Mouse (Mus musculus): Measurements from ENCODE around the gene Pcbp3.
A peak's percentile ranks its signal among the peaks of the same experiment; 100 is the strongest.

Gene Pcbp3

DNA sequence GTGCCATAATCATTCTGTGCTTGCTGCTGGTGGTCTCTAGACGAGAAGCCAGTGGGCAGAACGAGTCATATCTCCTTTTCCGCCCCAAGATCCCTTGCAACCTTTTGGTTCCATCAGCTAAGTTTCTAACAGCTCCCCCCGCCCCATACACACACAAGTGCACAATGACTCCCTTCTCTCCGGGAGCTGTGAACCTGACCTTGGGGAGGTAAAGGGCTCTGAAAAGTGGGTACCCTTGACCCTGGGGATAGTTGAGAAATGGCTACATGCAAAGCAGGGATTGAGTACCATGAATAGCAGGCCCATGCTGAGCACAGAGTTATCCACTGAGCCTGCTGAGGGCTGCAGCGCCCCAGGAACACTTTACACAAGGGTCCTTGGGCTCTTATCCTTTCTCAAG is 229.3 kb downstream of the Pcbp3 start:
- no peak for DNase-seq (ENCODE audit: low spot score in 2 of 2)

DNA sequence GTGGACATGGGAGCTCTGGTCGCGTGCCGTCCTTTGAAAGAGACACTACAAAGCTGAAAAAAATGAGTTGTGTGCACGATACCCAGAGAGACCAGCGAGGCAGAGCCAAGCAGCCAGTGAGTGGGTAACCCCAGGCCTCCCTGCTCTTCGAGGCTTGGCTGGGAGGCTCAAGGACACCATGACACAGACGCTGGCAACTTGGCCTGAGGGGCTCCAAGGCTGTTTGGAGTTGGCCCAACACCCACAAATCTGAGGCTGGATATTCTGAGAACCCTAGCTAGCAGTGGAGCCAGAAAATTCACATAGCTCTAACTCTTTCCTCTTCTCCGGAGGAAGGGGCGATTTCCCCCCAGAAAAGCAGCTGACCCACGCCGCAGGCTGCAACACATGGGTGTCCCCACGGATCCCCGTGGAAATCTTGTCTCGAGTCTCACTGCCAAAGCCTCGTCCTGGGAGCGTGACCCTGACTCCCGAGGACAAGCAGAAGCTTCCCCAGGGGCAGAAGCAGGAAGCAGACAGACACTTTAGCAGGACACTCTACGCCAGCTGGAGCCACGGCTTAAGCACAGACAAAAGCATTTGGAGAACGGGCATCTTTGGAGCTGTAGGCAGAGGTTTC is 230.0 kb downstream of the Pcbp3 start:
- DNase-seq (ENCODE audit: low spot score in 2 of 2), result no peak

- DNase-seq (ENCODE audit: low spot score in 2 of 2), result peak; percentile 55 to 72
Measured at GRCm38 (mm10) chr10:76729631-76730620, 231.8 kb downstream of the Pcbp3 start.

- peak in 1 of 2 experiments; percentile 51 for DNase-seq (ENCODE audit: low spot score in 2 of 2)
Measured at GRCm38 (mm10) chr10:76728369-76728768, 233.3 kb downstream of the Pcbp3 start.

- DNase-seq (ENCODE audit: low spot score in 2 of 2), result no peak
Measured at GRCm38 (mm10) chr10:76727301-76727700, 234.4 kb downstream of the Pcbp3 start.

- no peak for DNase-seq (ENCODE audit: low spot score in 2 of 2)
Measured at GRCm38 (mm10) chr10:76726866-76727265, 234.8 kb downstream of the Pcbp3 start.

- DNase-seq (ENCODE audit: low spot score in 2 of 2), result no peak
Measured at GRCm38 (mm10) chr10:76725682-76726285, 235.9 kb downstream of the Pcbp3 start, which contains the start of gene Col6a1. Col6a1 (minus strand) TSS chr10:76726168.

DNA sequence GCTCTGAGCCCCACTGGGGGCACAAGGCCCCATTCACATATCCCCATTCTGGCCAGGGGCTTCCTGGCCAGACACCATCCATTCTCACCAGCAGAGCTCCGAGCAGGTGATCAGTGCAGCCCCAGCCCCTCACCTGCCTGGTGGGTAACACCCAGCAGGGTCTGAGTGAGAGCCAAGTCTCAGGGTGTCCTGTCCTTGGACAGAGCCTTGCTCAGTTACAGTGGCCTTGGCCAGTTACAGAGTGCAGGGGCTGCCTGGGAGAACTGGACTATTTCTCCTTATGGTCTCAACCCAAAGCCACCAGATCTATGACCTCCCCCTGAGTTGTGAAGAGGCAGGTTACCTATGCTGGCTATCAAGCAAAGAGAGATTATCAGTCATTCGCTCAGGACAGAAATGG is 236.6 kb downstream of the Pcbp3 start:
- DNase-seq (ENCODE audit: low spot score in 2 of 2), result no peak

DNA sequence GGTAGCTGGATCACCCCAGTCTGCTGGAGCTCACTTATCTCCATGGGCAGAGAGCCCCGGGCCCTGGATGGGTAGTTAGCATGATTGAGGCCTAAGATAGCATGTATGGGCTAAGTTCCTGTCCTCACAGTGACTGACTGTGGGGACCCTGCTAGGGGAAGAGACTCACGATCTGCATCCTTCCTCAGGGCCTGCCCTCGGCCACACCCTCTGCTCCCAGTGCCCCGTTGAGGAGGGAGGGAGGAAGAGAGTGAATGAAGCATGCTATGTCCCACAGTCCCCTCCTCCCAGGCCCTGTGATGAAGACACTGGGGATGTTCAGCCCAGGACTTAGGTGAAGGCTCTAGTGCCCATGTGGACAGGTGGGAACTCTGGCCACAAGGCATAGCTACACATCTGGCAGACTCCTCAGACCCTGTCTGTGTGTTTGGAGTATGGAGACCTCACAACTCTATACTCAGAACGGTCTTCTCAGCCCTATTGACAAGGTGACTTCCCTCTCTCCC is 237.4 kb downstream of the Pcbp3 start:
- DNase-seq (ENCODE audit: low spot score in 2 of 2), result no peak

DNA sequence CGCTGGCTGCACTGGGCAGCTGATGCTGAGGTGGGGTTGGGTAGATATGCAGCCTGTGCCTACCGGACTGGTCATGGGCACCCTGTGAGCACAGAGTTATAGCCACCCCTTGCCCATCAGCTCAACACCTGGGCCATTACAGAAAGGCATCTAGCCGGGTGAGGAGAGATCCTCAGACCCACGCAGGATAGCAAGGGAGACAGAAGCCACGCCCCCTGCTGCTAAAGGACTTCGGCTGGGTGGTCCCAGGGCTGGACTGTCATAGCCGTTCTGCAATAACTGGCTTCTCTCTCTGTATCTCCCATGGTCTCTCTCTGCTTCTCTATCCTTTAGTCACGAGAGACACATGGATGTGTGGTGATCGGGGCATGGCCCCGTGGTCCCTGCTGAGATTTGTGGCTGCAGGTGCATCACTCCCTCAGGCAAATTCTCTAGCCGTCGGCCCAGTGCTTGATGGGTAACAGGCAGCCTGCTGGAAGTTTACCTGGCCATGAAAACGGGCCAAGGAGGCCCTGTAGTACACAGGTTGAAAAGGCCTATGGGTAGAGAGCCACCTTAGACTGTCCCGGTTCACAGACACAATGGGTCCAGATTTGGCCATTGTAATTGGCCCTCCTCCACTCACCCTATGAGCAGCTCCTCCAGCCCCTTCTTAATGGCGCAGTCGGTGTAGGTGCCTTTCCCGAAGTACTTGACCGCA is 238.8 kb downstream of the Pcbp3 start:
- DNase-seq (ENCODE audit: low spot score in 2 of 2), result no peak

DNA sequence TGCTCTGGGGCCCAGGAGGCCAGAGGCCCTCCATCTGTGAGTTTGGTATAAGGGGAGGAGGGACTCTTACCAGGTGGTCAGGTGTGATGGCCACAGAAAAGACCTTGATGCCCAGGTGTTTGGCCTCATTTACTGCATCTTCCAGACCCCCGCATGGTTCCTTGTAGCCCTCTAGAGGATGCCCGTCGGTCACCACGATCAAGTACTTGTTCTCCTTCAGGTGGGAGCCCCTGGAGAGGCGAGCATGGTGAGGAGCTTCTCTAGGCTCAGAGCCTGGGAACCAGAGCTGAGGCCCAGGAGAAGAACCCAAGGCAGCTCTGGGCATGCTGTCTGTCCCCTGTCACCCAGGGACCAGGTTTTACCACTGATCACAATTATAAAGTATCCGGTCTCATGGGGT is 239.9 kb downstream of the Pcbp3 start:
- DNase-seq (ENCODE audit: low spot score in 2 of 2), result no peak

- no peak for DNase-seq (ENCODE audit: low spot score in 2 of 2)
Measured at GRCm38 (mm10) chr10:76721216-76721615, 240.5 kb downstream of the Pcbp3 start.

- no peak for DNase-seq (ENCODE audit: low spot score in 2 of 2)
Measured at GRCm38 (mm10) chr10:76717631-76718030, 244.1 kb downstream of the Pcbp3 start.

DNA sequence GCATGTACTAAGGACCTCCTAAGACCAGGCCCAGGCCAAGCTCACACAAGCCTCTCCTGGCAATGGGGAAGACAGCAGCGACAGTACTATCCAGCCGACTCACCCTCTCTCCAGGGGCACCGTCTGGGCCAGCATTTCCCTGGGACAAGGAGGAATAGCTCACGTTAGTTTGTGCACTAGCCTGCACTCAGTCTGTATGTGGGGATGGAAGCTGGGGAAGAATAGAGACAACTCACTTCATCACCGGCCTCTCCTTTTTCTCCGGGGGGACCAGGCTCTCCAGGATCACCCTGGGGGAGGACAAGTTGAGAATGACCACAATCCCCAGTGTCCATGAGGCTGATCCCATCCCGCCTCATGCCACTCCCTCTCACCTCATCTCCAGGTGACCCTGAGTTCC is 244.7 kb downstream of the Pcbp3 start:
- DNase-seq (ENCODE audit: low spot score in 2 of 2), result no peak

- DNase-seq (ENCODE audit: low spot score in 2 of 2), result no peak
Measured at GRCm38 (mm10) chr10:76714303-76714702, 247.4 kb downstream of the Pcbp3 start.

- no peak for DNase-seq (ENCODE audit: low spot score in 2 of 2)
Measured at GRCm38 (mm10) chr10:76712500-76712899, 249.2 kb downstream of the Pcbp3 start.
